32 mouse cellular contexts compared by ENCODE assay signal in the genomic region with DNA sequence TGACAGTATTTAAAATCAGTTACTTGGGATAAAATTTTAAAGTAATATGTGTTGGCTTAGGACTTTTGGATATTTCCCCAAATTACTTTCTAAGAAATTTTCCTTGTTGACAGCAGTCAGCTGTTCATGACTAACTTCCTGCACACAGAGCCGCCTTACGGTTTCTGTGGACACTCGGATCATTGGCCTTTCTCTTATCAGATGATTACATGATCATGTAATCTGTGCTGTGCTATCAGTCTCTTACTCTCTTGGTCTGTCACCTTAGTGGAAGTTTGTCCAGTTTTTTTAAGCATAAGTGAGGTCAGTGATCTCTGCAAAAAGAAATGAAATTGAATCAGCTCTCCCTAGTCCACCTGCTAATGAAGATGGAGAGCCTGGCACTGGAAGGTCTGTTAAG. TPM values are rescaled to one million over a fixed set of nuclear protein-coding genes. Genes with fewer than 3 reads are reported as not detected.
"Had no signal": no experiment of that assay in that cellular context is flagged by ENCODE, and none has a peak within 500 bp of the region (broad histone marks: within the 10 kb centered on the region; RNA-seq: fewer than 3 reads in every experiment).

No protein-coding gene starts in this region.

- H3K4me1 ChIP-seq: limb, embryonic 10.5 days; limb, embryonic 12.5 days; limb, embryonic 13.5 days; limb, embryonic 15.5 days; lung, embryonic 15.5 days; midbrain, embryonic 10.5 days; midbrain, embryonic 12.5 days; midbrain, embryonic 13.5 days; midbrain, embryonic 15.5 days had no signal

- H3K4me2 ChIP-seq: limb, embryonic 12.5 days; limb, embryonic 13.5 days; limb, embryonic 15.5 days; liver, embryonic 11.5 days; liver, embryonic 13.5 days; liver, embryonic 15.5 days; lung, embryonic 14.5 days; lung, embryonic 15.5 days; midbrain, embryonic 11.5 days; midbrain, embryonic 12.5 days; midbrain, embryonic 13.5 days; midbrain, embryonic 15.5 days had no signal

- H3K27me3 ChIP-seq: limb, embryonic 12.5 days; limb, embryonic 13.5 days; limb, embryonic 15.5 days; liver, embryonic 13.5 days; liver, embryonic 15.5 days; lung, embryonic 15.5 days; megakaryocyte, embryonic 14.5 days; midbrain, embryonic 12.5 days; midbrain, embryonic 13.5 days; midbrain, embryonic 15.5 days had no signal

- H3K27ac ChIP-seq: left cerebral cortex, adult 2 months; limb, embryonic 10.5 days; limb, embryonic 12.5 days; limb, embryonic 13.5 days; limb, embryonic 15.5 days; liver, embryonic 14.5 days; lung, embryonic 15.5 days; macrophage; midbrain, embryonic 10.5 days; midbrain, embryonic 12.5 days; midbrain, embryonic 13.5 days; midbrain, embryonic 15.5 days had no signal

- H3K9ac ChIP-seq: limb, embryonic 12.5 days; limb, embryonic 13.5 days; limb, embryonic 15.5 days; liver, embryonic 13.5 days; liver, embryonic 14.5 days; liver, embryonic 15.5 days; liver, postnatal 0 days; lung, embryonic 14.5 days; lung, embryonic 15.5 days; midbrain, embryonic 12.5 days; midbrain, embryonic 13.5 days; midbrain, embryonic 15.5 days had no signal

- ATAC-seq: liver, postnatal 0 days; lung, postnatal 0 days; midbrain, embryonic 13.5 days; midbrain, embryonic 15.5 days; midbrain, embryonic 16.5 days had no signal

- H3K4me3 ChIP-seq: left cerebral cortex, adult 2 months; limb, embryonic 10.5 days; limb, embryonic 12.5 days; limb, embryonic 13.5 days; limb, embryonic 15.5 days; liver, embryonic 13.5 days; liver, embryonic 15.5 days; lung, embryonic 15.5 days; midbrain, embryonic 10.5 days; midbrain, embryonic 12.5 days; midbrain, embryonic 13.5 days; midbrain, embryonic 15.5 days; myocyte had no signal

- H3K9me3 ChIP-seq: limb, embryonic 10.5 days; limb, embryonic 12.5 days; limb, embryonic 13.5 days; limb, embryonic 15.5 days; liver, embryonic 13.5 days; liver, embryonic 15.5 days; lung, embryonic 15.5 days; megakaryocyte, embryonic 14.5 days; midbrain, embryonic 10.5 days; midbrain, embryonic 12.5 days; midbrain, embryonic 13.5 days; midbrain, embryonic 15.5 days had no signal

- DNase-seq: left cerebral cortex, postnatal 4 days; liver; liver, embryonic 13.5 days; liver, postnatal 0 days; lung, adult 18-20 months; lung, adult 2 months; lung, embryonic 14.5 days; lung, postnatal 10 days; lung, postnatal 14 days; lung, postnatal 36 days; lung, postnatal 4 days; midbrain, embryonic 14.5 days had no signal

RNA-seq across cellular contexts. Expression of gene Sag, which starts 31.8 kb away (rescaled TPM):
- total RNA-seq: midbrain, postnatal 0 days had no signal
